Mouse (Mus musculus): ENCODE measurements around the gene Tceal9. TPM values are rescaled to one million over a fixed set of nuclear protein-coding genes. Genes with fewer than 3 reads are reported as not detected.
"Not testable (repeated sequence)": the region's sequence is repeated elsewhere in the genome, so short reads cannot be mapped to it uniquely, and the experiment has no call there.

Tceal9 gene
- 11.0 and 19.8 TPM in 2 replicates for polyA plus RNA-seq (2012; rRNA removed)

- WGBS = 19% methylated on average over 20 of the region's 20 CpGs
- peak; percentile 58 for DNase-seq (ENCODE audit: low read depth, low spot score)
Measured at GRCm38 (mm10) chrX:136244574-136245229, at the start of gene Tceal9. TSS of gene Tceal9 (plus strand) at chrX:136245079.

GRCm38 (mm10) chrX:136195193-136195944 lies 49.5 kb upstream of the Tceal9 start:
- 78% methylated on average over 16 of the region's 16 CpGs for WGBS
- no peak for DNase-seq (ENCODE audit: low read depth, low spot score)

GRCm38 (mm10) chrX:136196873-136197272 lies 48.0 kb upstream of the Tceal9 start:
- no peak for DNase-seq (ENCODE audit: low read depth, low spot score)

GRCm38 (mm10) chrX:136203257-136203656 lies 41.6 kb upstream of the Tceal9 start:
- DNase-seq (ENCODE audit: low read depth, low spot score) = no peak
- WGBS = 41% methylated on average over 7 of the region's 7 CpGs

More at GRCm38 (mm10) chrX:136196873-136197272, 48.0 kb upstream of the Tceal9 start:
- 63% methylated on average over 1 of the region's 1 CpGs for WGBS

GRCm38 (mm10) chrX:136203664-136204066 lies 41.2 kb upstream of the Tceal9 start, which contains the start of gene Tceal5:
TSS of gene Tceal5 (minus strand) at chrX:136203876.
- 28% methylated on average over 9 of the region's 9 CpGs for WGBS
- DNase-seq (ENCODE audit: low read depth, low spot score) = no peak

- DNase-seq (ENCODE audit: low read depth, low spot score) = no peak
- WGBS = 65% methylated on average over 6 of the region's 6 CpGs
Measured at GRCm38 (mm10) chrX:136204406-136204805, 40.5 kb upstream of the Tceal9 start.

- 64% methylated on average over 2 of the region's 2 CpGs for WGBS
- DNase-seq (ENCODE audit: low read depth, low spot score) = no peak
Measured at GRCm38 (mm10) chrX:136213396-136213795, 31.5 kb upstream of the Tceal9 start.

GRCm38 (mm10) chrX:136214729-136215677 lies 29.9 kb upstream of the Tceal9 start, which contains the start of the genes Tceal7 and Bex1:
TSS of gene Tceal7 (plus strand) at chrX:136214779.
TSS of gene Bex1 (minus strand) at chrX:136215513.
- not testable (repeated sequence) for DNase-seq (ENCODE audit: low read depth, low spot score)
- 41% methylated on average over 19 of the region's 67 CpGs for WGBS

- 30% methylated on average over 1 of the region's 1 CpGs for WGBS
- no peak for DNase-seq (ENCODE audit: low read depth, low spot score)
Measured at GRCm38 (mm10) chrX:136216303-136216702, 28.6 kb upstream of the Tceal9 start.

- 59% methylated on average over 6 of the region's 6 CpGs for WGBS
- no peak for DNase-seq (ENCODE audit: low read depth, low spot score)
Measured at GRCm38 (mm10) chrX:136223714-136224113, 21.2 kb upstream of the Tceal9 start.

- WGBS = 30% methylated on average over 5 of the region's 5 CpGs
- no peak for DNase-seq (ENCODE audit: low read depth, low spot score)
Measured at GRCm38 (mm10) chrX:136227768-136228167, 17.1 kb upstream of the Tceal9 start.

- no peak for DNase-seq (ENCODE audit: low read depth, low spot score)
- 38% methylated on average over 3 of the region's 3 CpGs for WGBS
Measured at GRCm38 (mm10) chrX:136238118-136238517, 6.8 kb upstream of the Tceal9 start.

GRCm38 (mm10) chrX:136243181-136243580 lies 1.7 kb upstream of the Tceal9 start:
- 74% methylated on average over 2 of the region's 2 CpGs for WGBS
- no peak for DNase-seq (ENCODE audit: low read depth, low spot score)

- DNase-seq (ENCODE audit: low read depth, low spot score) = no peak
- WGBS = 21% methylated on average over 15 of the region's 15 CpGs
Measured at GRCm38 (mm10) chrX:136245521-136246071, 717 bp downstream of the Tceal9 start.

GRCm38 (mm10) chrX:136248811-136249210 lies 3.9 kb downstream of the Tceal9 start:
- DNase-seq (ENCODE audit: low read depth, low spot score) = no peak
- 38% methylated on average over 6 of the region's 6 CpGs for WGBS

- 41% methylated on average over 7 of the region's 7 CpGs for WGBS
- no peak for DNase-seq (ENCODE audit: low read depth, low spot score)
Measured at GRCm38 (mm10) chrX:136249671-136250070, 4.8 kb downstream of the Tceal9 start.

- no peak for DNase-seq (ENCODE audit: low read depth, low spot score)
- WGBS = 41% methylated on average over 6 of the region's 6 CpGs
Measured at GRCm38 (mm10) chrX:136252023-136252729, 7.3 kb downstream of the Tceal9 start.

- no peak for DNase-seq (ENCODE audit: low read depth, low spot score)
- WGBS = 66% methylated on average over 5 of the region's 5 CpGs
Measured at GRCm38 (mm10) chrX:136267720-136268119, 22.8 kb downstream of the Tceal9 start.

- WGBS = 62% methylated on average over 4 of the region's 4 CpGs
- no peak for DNase-seq (ENCODE audit: low read depth, low spot score)
Measured at GRCm38 (mm10) chrX:136268173-136268572, 23.3 kb downstream of the Tceal9 start.
